In the genomic region with DNA sequence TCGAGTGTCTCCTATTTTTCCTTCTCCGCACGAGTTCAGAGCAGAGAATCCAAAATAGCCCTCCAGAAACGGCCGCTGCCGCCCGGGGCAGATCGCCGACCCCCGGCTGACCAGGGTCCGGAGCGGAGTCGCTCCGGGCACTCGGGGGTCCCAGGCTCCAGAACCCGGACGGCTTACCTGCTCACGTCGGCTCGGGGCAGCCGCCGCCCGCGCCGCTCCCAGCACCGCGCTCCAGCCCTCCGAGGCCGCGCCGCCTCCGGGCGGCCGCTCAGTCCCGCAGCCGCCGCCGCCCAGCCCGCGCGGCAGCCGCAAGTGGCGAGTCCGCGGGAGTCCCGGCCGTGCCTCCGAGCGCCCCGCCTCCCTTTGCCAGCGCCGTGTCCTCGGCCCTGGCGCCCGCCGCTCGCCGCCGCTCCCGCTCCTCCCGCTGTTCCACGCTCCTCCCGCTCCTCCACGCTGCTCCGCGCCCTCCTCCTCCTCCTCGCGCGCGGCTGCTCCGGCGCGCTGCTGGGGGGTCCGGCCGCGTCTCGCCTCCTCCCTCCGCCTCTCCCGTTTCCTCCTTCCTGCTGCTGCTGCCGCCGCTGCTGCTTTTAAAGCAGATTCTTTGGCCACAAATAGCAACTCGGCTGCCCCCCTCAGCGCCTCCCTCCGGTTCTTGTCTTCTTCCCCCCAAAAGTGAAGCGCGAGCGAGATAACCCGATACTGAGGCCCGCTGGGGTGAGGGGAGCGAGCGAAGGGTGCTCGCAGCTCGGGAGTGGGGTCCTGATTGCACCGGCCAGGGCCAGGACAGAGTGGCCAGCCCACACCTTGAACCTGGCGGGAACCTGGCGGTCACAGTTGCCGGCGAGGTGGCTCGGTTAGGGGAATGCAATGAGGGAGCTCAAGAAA, we compare ENCODE assay signal across 9 mouse cellular contexts.
DNase-seq lines count a peak whose midpoint lies in the region; ATAC-seq and TF ChIP-seq lines count a peak whose summit lies in the region.
"Had no signal": no experiment of that assay in that cellular context is flagged by ENCODE, and none has a peak within 500 bp of the region (broad histone marks: within the 10 kb centered on the region; RNA-seq: fewer than 3 reads in every experiment).

No protein-coding gene starts in this region.

- no peaks in the 10 kb centered on the region for H3K36me3 ChIP-seq in C2C12 (ENCODE audit: control insufficient read depth, insufficient read depth)
- H3K36me3 ChIP-seq in forebrain, embryonic 15.5 days, result no peaks in the 10 kb centered on the region
- H3K36me3 ChIP-seq in heart, postnatal 0 days (replicated peaks; ENCODE audit: control insufficient read depth, insufficient read depth, low read length), result no peaks in the 10 kb centered on the region
- H3K36me3 ChIP-seq in liver, embryonic 12.5 days, result no peaks in the 10 kb centered on the region
- no peaks in the 10 kb centered on the region for H3K36me3 ChIP-seq in neural tube, embryonic 12.5 days
- H3K36me3 ChIP-seq: G1E had no signal

- H3ac ChIP-seq in C2C12 (ENCODE audit: control insufficient read depth, insufficient read length, low read depth), result peak overlapping the region; percentile 85

- no peaks in the 10 kb centered on the region for H3K27me3 ChIP-seq in C2C12 (ENCODE audit: control insufficient read depth, insufficient read depth, insufficient read length)
- no peaks in the 10 kb centered on the region for H3K27me3 ChIP-seq in forebrain, embryonic 15.5 days
- H3K27me3 ChIP-seq in heart, postnatal 0 days (ENCODE audit: control insufficient read depth, insufficient read depth, low read length), result no peaks in the 10 kb centered on the region
- H3K27me3 ChIP-seq in liver, embryonic 12.5 days (replicated peaks), result peaks cover 48% of the 10 kb centered on the region
- H3K27me3 ChIP-seq in neural tube, embryonic 12.5 days (replicated peaks), result no peaks in the 10 kb centered on the region

- no peaks in the 10 kb centered on the region for H3K9me3 ChIP-seq in forebrain, embryonic 15.5 days
- no peaks in the 10 kb centered on the region for H3K9me3 ChIP-seq in heart, postnatal 0 days (replicated peaks; ENCODE audit: control insufficient read depth, low read length)
- no peaks in the 10 kb centered on the region for H3K9me3 ChIP-seq in liver, embryonic 12.5 days (replicated peaks)
- H3K9me3 ChIP-seq in neural tube, embryonic 12.5 days, result no peaks in the 10 kb centered on the region

- DNase-seq in heart, postnatal 0 days (ENCODE audit: low spot score), result peak; percentile 72
- DNase-seq in kidney, postnatal 25 days, result peak; percentile 76 to 91
- DNase-seq in urinary bladder, postnatal 14 days (ENCODE audit: low spot score), result peak; percentile 67

- no peak for TF ChIP-seq EP300 in heart, postnatal 0 days (IDR thresholded peaks at IDR 0.05; ENCODE audit: low read depth)

- ATAC-seq in cerebellum, adult (ENCODE audit: insufficient number of reproducible peaks, low FRiP score, low TSS enrichment), result peak; percentile 76
- ATAC-seq in forebrain, embryonic 15.5 days (replicated peaks), result peak; percentile 88
- peak; percentile 76 for ATAC-seq in heart, postnatal 0 days (ENCODE audit: insufficient read depth, low read depth)
- peak; percentile 42; the same call in 1 of the 2 replicates for ATAC-seq in liver, embryonic 12.5 days
- peak; percentile 84 for ATAC-seq in neural tube, embryonic 12.5 days (ENCODE audit: low FRiP score, low read depth)

- H3K27ac ChIP-seq in forebrain, embryonic 15.5 days (replicated peaks), result peak overlapping the region; percentile 98
- H3K27ac ChIP-seq in heart, postnatal 0 days (ENCODE audit: low read depth), result peak overlapping the region; percentile 94
- peak overlapping the region; percentile 32 for H3K27ac ChIP-seq in liver, embryonic 12.5 days
- peak overlapping the region; percentile 90 for H3K27ac ChIP-seq in neural tube, embryonic 12.5 days

- no peaks in the 10 kb centered on the region for H3K79me2 ChIP-seq in C2C12 (ENCODE audit: control insufficient read depth, insufficient read depth)

- peak overlapping the region; percentile 92 for H3K9ac ChIP-seq in forebrain, embryonic 15.5 days (replicated peaks)
- H3K9ac ChIP-seq in heart, postnatal 0 days (replicated peaks; ENCODE audit: low read depth, low read length), result peak overlapping the region; percentile 95
- H3K9ac ChIP-seq in liver, embryonic 12.5 days, result peak overlapping the region; percentile 57
- H3K9ac ChIP-seq in neural tube, embryonic 12.5 days, result peak overlapping the region; percentile 96

- H3K4me1 ChIP-seq in forebrain, embryonic 15.5 days, result peaks cover 19% of the 10 kb centered on the region
- no peaks in the 10 kb centered on the region for H3K4me1 ChIP-seq in heart, postnatal 0 days (ENCODE audit: control insufficient read depth, insufficient read depth)
- H3K4me1 ChIP-seq in liver, embryonic 12.5 days, result no peaks in the 10 kb centered on the region
- no peaks in the 10 kb centered on the region; the same call in 1 of the 2 replicates for H3K4me1 ChIP-seq in neural tube, embryonic 12.5 days

- no peaks in the 10 kb centered on the region for H3K79me3 ChIP-seq in C2C12 (ENCODE audit: low read depth)

- no peak for TF ChIP-seq CTCF in C2C12 (IDR thresholded peaks at IDR 0.05; ENCODE audit: control insufficient read depth, insufficient read depth, insufficient read length)
- no peak for TF ChIP-seq CTCF in heart, postnatal 0 days (IDR thresholded peaks at IDR 0.05; ENCODE audit: low read depth)

- H3K4me2 ChIP-seq in forebrain, embryonic 15.5 days (replicated peaks), result peak overlapping the region; percentile 84
- H3K4me2 ChIP-seq in heart, postnatal 0 days (ENCODE audit: low read depth, low read length), result peak overlapping the region; percentile 99
- peak overlapping the region; percentile 65 for H3K4me2 ChIP-seq in liver, embryonic 12.5 days
- peak overlapping the region; percentile 79 for H3K4me2 ChIP-seq in neural tube, embryonic 12.5 days (replicated peaks)

- WGBS in forebrain, embryonic 15.5 days, result under 1% methylated on average over 86 of the region's 99 CpGs
- under 1% methylated on average over 88 of the region's 99 CpGs for WGBS in heart, postnatal 0 days
- 1% methylated on average over 57 of the region's 99 CpGs for WGBS in liver, embryonic 12.5 days (ENCODE audit: insufficient replicate concordance)
- WGBS in neural tube, embryonic 12.5 days, result under 1% methylated on average over 95 of the region's 99 CpGs

- peak overlapping the region; percentile 34 for H3K4me3 ChIP-seq in C2C12 (ENCODE audit: insufficient read depth, poor library complexity, severe bottlenecking)
- H3K4me3 ChIP-seq in forebrain, embryonic 15.5 days, result peak overlapping the region; percentile 83
- peak overlapping the region; percentile 98 for H3K4me3 ChIP-seq in heart, postnatal 0 days (ENCODE audit: low read depth, low read length)
- peak overlapping the region; percentile 61 for H3K4me3 ChIP-seq in liver, embryonic 12.5 days
- H3K4me3 ChIP-seq in neural tube, embryonic 12.5 days, result peak overlapping the region; percentile 81

TF ChIP-seq in C2C12, 6 proteins besides CTCF, POLR2A, EP300 and RAD21:
- TF ChIP-seq MYOG (IDR thresholded peaks at IDR 0.05; ENCODE audit: control insufficient read depth, extremely low read depth, insufficient read length) (no peak), USF1 (IDR thresholded peaks at IDR 0.05; ENCODE audit: low read depth) (no peak), CEBPB (IDR thresholded peaks at IDR 0.05; ENCODE audit: low read depth) (no peak), MAX (IDR thresholded peaks at IDR 0.05) (no peak), FOSL1 (IDR thresholded peaks at IDR 0.05; ENCODE audit: insufficient read depth, low read length, poor library complexity, severe bottlenecking) (no peak), MYOD1 (IDR thresholded peaks at IDR 0.05; ENCODE audit: control insufficient read depth, insufficient read length, low read depth) (no peak)
TF ChIP-seq in C2C12: peak in this region for 0.

Comparison
In these comparisons a context has a peak if more than half of its experiments do, and no peak if none do; other contexts are left out.
1. Peak in every context shown above with its lines: DNase-seq, ATAC-seq, H3K4me3 ChIP-seq and H3K27ac ChIP-seq.
2. H3K4me3 ChIP-seq: peak in every context shown above with its lines; median percentile 98 in heart, postnatal 0 days; 83 in forebrain, embryonic 15.5 days; 81 in neural tube, embryonic 12.5 days; 61 in liver, embryonic 12.5 days; 34 in C2C12.
3. H3K27ac ChIP-seq: peak in every context shown above with its lines; median percentile 98 in forebrain, embryonic 15.5 days; 94 in heart, postnatal 0 days; 90 in neural tube, embryonic 12.5 days; 32 in liver, embryonic 12.5 days.